Mouse (Mus musculus) liver, embryonic 14.5 days (tissue): ENCODE data around the gene Syt3.

Source experiments
- CTCF ChIP-seq: IDR thresholded peaks from 2 replicates; pipeline ENCODE4 v1.5.1; 2016; ENCODE audit warnings: antibody characterized with exemption, low read depth, control low read depth
- EP300 ChIP-seq: IDR thresholded peaks from 2 replicates; pipeline ENCODE4 v1.6.1; 2016; ENCODE audit warnings: antibody characterized with exemption, low read depth

- no peak for TF ChIP-seq CTCF
- no peak for TF ChIP-seq EP300
Observed at GRCm38 (mm10) chr7:44393284-44393683, 9.4 kb downstream of the Syt3 start.
